Mouse (Mus musculus) myocyte (in vitro differentiated cells): Measurements from ENCODE around the gene Tuba1a.

Experiments
- MAX ChIP-seq: IDR thresholded peaks from one replicate; pipeline ENCODE4 v1.6.1; 2011; ENCODE audit warnings: low read depth, mild to moderate bottlenecking, control low read depth
- MYOD1 ChIP-seq, 3 experiments: IDR thresholded peaks; one replicate each; pipeline ENCODE4 v1.6.1; 2011; ENCODE audit warnings: control low read depth in 2 of 3, low read depth in 2 of 3, mild to moderate bottlenecking in 2 of 3, moderate library complexity in 1 of 3; ENCODE audit not compliant: insufficient read length in 2 of 3, control insufficient read depth in 1 of 3
- POLR2A ChIP-seq: IDR thresholded peaks from one replicate; pipeline ENCODE4 v1.6.1; 2011; ENCODE audit warnings: low read depth, mild to moderate bottlenecking, control low read depth, moderate library complexity; ENCODE audit not compliant: insufficient read length
- POLR2AphosphoS2 ChIP-seq: IDR thresholded peaks from one replicate; pipeline ENCODE4 v1.6.1; 2011; ENCODE audit warnings: low read depth, control low read depth; ENCODE audit not compliant: insufficient read length
- TCF12 ChIP-seq: IDR thresholded peaks from one replicate; pipeline ENCODE4 v1.6.1; 2011; ENCODE audit warnings: mild to moderate bottlenecking, control low read depth; ENCODE audit not compliant: poor library complexity, insufficient read depth, severe bottlenecking
- USF1 ChIP-seq: IDR thresholded peaks from one replicate; pipeline ENCODE4 v1.6.1; 2011; ENCODE audit warnings: low read depth, mild to moderate bottlenecking, control low read depth, moderate library complexity

DNA sequence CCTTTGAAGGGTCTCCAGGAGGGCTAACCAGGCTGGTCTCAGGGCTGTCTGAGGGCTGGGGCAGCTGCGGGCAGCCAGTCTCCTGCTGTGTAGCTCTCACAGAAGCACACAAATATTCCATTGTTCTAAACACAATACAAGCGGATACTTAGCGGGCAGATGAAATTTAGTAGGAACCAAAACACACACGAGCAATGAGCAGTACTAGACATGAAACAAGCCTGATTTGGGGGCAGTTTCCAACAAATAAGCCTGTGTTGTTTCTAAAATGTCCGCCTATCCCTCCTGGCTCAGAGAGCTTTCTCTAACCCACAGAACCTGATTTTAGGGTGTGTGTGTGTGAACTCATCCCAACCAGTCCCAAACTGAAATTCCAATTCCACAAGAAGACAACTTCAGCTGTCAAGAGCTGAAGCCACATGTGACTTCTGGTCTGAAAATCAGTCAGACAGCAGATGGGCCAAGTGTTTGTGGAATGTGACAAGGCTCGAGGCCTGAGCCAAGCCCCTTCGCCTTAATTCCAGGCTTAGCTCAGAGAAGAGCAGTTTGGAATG, 33.7 kb upstream of the Tuba1a start:
- TF ChIP-seq MAX: peak; percentile 85
- peak; percentile 25 for TF ChIP-seq POLR2A
- TF ChIP-seq POLR2AphosphoS2: no peak
- TF ChIP-seq TCF12: peak; percentile 95
- TF ChIP-seq USF1: peak; percentile 90
- TF ChIP-seq MYOD1 (IDR thresholded peaks at IDR 0.05; ENCODE audit: control insufficient read depth in 1 of 3, insufficient read length in 2 of 3, low read depth in 2 of 3): peak; percentile 89 to 98 (median 96)
